Mouse (Mus musculus) MEL (cell line): ENCODE results near the gene Kncn. TPM values are rescaled to one million over a fixed set of nuclear protein-coding genes. Genes with fewer than 3 reads are reported as not detected.
A peak's percentile ranks its signal among the peaks of the same experiment; 100 is the strongest.

ENCODE experiments used
- DNase-seq: peaks from one replicate; pipeline ENCODE4 v3.0.0; 2011; ENCODE audit warnings: low read depth, low spot score
- H3K27ac ChIP-seq: 2 replicates; pipeline ENCODE4 v1.5.1; 2012; ENCODE audit warnings: low read depth, mild to moderate bottlenecking, control low read depth, low read length, moderate library complexity; ENCODE audit not compliant: control insufficient read depth
- H3K27me3 ChIP-seq, 2 experiments: fragments of 150-350 bp in 1 of 2; sonication (generic) in 1 of 2; 2 replicates each; pipeline ENCODE4 v1.6.1; 2012; ENCODE audit warnings: low read length in 2 of 2, mild to moderate bottlenecking in 2 of 2, improper control_type of control experiment in 1 of 2, moderate library complexity in 1 of 2; ENCODE audit not compliant: insufficient read depth in 2 of 2, control insufficient read depth in 1 of 2
- H3K36me3 ChIP-seq, 2 experiments: 2 replicates each; pipeline ENCODE4 v1.6.1; 2012 to 2014; ENCODE audit warnings: low read length in 2 of 2, improper control_type of control experiment in 1 of 2, inconsistent platforms in 1 of 2, mild to moderate bottlenecking in 1 of 2; ENCODE audit not compliant: insufficient read depth in 2 of 2, control insufficient read depth in 1 of 2
- H3K4me1 ChIP-seq, 2 experiments: fragments of 150-350 bp in 1 of 2; sonication (generic) in 1 of 2; 2 replicates each; pipeline ENCODE4 v1.6.1; 2012; ENCODE audit warnings: low read length in 2 of 2, improper control_type of control experiment in 1 of 2, mild to moderate bottlenecking in 1 of 2; ENCODE audit not compliant: insufficient read depth in 2 of 2, control insufficient read depth in 1 of 2
- H3K4me3 ChIP-seq, 2 experiments: fragments of 150-350 bp in 1 of 2; sonication (generic) in 1 of 2; 2 replicates each; pipeline ENCODE4 v1.5.1; 2012; ENCODE audit warnings: low read depth in 2 of 2, low read length in 2 of 2, mild to moderate bottlenecking in 2 of 2, moderate library complexity in 2 of 2, control low read depth in 1 of 2, improper control_type of control experiment in 1 of 2; ENCODE audit not compliant: control insufficient read depth in 1 of 2, insufficient read depth in 1 of 2
- H3K79me2 ChIP-seq: 2 replicates; pipeline ENCODE4 v1.6.1; 2012; ENCODE audit warnings: mild to moderate bottlenecking, low read length, moderate library complexity; ENCODE audit not compliant: control insufficient read depth, poor library complexity, insufficient read depth
- H3K9ac ChIP-seq: 2 replicates; pipeline ENCODE4 v1.6.1; 2012; ENCODE audit warnings: low read depth, mild to moderate bottlenecking, control low read depth, low read length, moderate library complexity; ENCODE audit not compliant: control insufficient read depth, poor library complexity, severe bottlenecking
- H3K9me3 ChIP-seq: fragments of 150-350 bp; sonication (generic); replicated peaks from 2 replicates; pipeline ENCODE4 v1.6.1; 2012; ENCODE audit warnings: mild to moderate bottlenecking, low read length, improper control_type of control experiment, moderate library complexity; ENCODE audit not compliant: insufficient read depth
- CTCF ChIP-seq, 3 experiments: IDR thresholded peaks in 2 of 3; conservative IDR thresholded peaks in 1 of 3; 2 replicates each; pipeline ENCODE4 v1.5.1; 2011 to 2012; ENCODE audit warnings: low read length in 3 of 3, low read depth in 2 of 3, mild to moderate bottlenecking in 2 of 3, improper control_type of control experiment in 1 of 3, inconsistent platforms in 1 of 3, mixed read lengths in 1 of 3, moderate library complexity in 1 of 3; ENCODE audit not compliant: control insufficient read depth in 1 of 3, insufficient read depth in 1 of 3, poor library complexity in 1 of 3, severe bottlenecking in 1 of 3
- ELF1 ChIP-seq: IDR thresholded peaks from 2 replicates; pipeline ENCODE4 v1.6.1; 2014; ENCODE audit warnings: low read depth, mild to moderate bottlenecking, inconsistent platforms, low read length, improper control_type of control experiment, moderate library complexity
- GABPA ChIP-seq: IDR thresholded peaks from 2 replicates; pipeline ENCODE4 v1.6.1; 2012; ENCODE audit warnings: low read depth, mild to moderate bottlenecking, inconsistent platforms, low read length, improper control_type of control experiment, moderate library complexity
- GATA1 ChIP-seq: IDR thresholded peaks from 2 replicates; pipeline ENCODE4 v1.6.1; 2011; ENCODE audit warnings: low read depth, low read length, improper control_type of control experiment
- HCFC1 ChIP-seq: IDR thresholded peaks from 2 replicates; pipeline ENCODE4 v1.6.1; 2012; ENCODE audit warnings: low read depth, mild to moderate bottlenecking, inconsistent platforms, low read length, improper control_type of control experiment, moderate library complexity
- MAX ChIP-seq: IDR thresholded peaks from 2 replicates; pipeline ENCODE4 v1.6.1; 2011; ENCODE audit warnings: low read length, improper control_type of control experiment
- MAZ ChIP-seq: IDR thresholded peaks from 2 replicates; pipeline ENCODE4 v1.6.1; 2012; ENCODE audit warnings: low read depth, mild to moderate bottlenecking, inconsistent platforms, low read length, improper control_type of control experiment
- MYB ChIP-seq: IDR thresholded peaks from 2 replicates; pipeline ENCODE4 v1.6.1; 2011; ENCODE audit warnings: mild to moderate bottlenecking, low read depth, low read length, improper control_type of control experiment
- RAD21 ChIP-seq: IDR thresholded peaks from 2 replicates; pipeline ENCODE4 v1.6.1; 2011; ENCODE audit warnings: mild to moderate bottlenecking, low read depth, low read length, improper control_type of control experiment
- RCOR1 ChIP-seq: IDR thresholded peaks from 2 replicates; pipeline ENCODE4 v1.6.1; 2012; ENCODE audit warnings: low read depth, mild to moderate bottlenecking, inconsistent platforms, low read length, improper control_type of control experiment
- SIN3A ChIP-seq: IDR thresholded peaks from 2 replicates; pipeline ENCODE4 v1.6.1; 2012; ENCODE audit warnings: low read length, improper control_type of control experiment, inconsistent platforms
- SMC3 ChIP-seq: IDR thresholded peaks from 2 replicates; pipeline ENCODE4 v1.6.1; 2011; ENCODE audit warnings: low read depth, low read length, improper control_type of control experiment
- TCF12 ChIP-seq: IDR thresholded peaks from 2 replicates; pipeline ENCODE4 v1.6.1; 2014; ENCODE audit warnings: low read depth, mild to moderate bottlenecking, inconsistent platforms, low read length, improper control_type of control experiment, moderate library complexity
- USF1 ChIP-seq: IDR thresholded peaks from 2 replicates; pipeline ENCODE4 v1.6.1; 2014; ENCODE audit warnings: low read depth, mild to moderate bottlenecking, inconsistent platforms, low read length, improper control_type of control experiment, moderate library complexity
- ZC3H11A ChIP-seq: IDR thresholded peaks from 2 replicates; pipeline ENCODE4 v1.6.1; 2012; ENCODE audit warnings: low read depth, mild to moderate bottlenecking, inconsistent platforms, low read length, improper control_type of control experiment
- ZKSCAN1 ChIP-seq: IDR thresholded peaks from 2 replicates; pipeline ENCODE4 v1.6.1; 2012; ENCODE audit warnings: low read depth, mild to moderate bottlenecking, inconsistent platforms, low read length, improper control_type of control experiment, moderate library complexity
- ZNF384 ChIP-seq: IDR thresholded peaks from 2 replicates; pipeline ENCODE4 v1.6.1; 2012; ENCODE audit warnings: low read depth, mild to moderate bottlenecking, inconsistent platforms, low read length, improper control_type of control experiment
- polyA plus RNA-seq, 2 experiments: library from polyadenylated mRNA; stranded (reverse) in 1 of 2; unstranded in 1 of 2; fragments of >175 nt in 1 of 2; fragments of >200 nt in 1 of 2; gene quantifications; 2 replicates each; pipeline versions ENCODE4 v1.2.1 to v1.2.4; 2012; ENCODE audit warnings: low replicate concordance in 2 of 2, low read depth in 1 of 2; ENCODE audit not compliant: insufficient read length in 2 of 2, insufficient read depth in 1 of 2, missing spikeins in 1 of 2
- total RNA-seq: library from RNA; depleted of rRNA; stranded (reverse); fragments of 300-350 nt; gene quantifications from 2 replicates; pipeline ENCODE4 v1.2.3, GENCODE M21; 2012

Kncn gene
- total and polyA plus RNA-seq, 3 experiments: not detected

DNA sequence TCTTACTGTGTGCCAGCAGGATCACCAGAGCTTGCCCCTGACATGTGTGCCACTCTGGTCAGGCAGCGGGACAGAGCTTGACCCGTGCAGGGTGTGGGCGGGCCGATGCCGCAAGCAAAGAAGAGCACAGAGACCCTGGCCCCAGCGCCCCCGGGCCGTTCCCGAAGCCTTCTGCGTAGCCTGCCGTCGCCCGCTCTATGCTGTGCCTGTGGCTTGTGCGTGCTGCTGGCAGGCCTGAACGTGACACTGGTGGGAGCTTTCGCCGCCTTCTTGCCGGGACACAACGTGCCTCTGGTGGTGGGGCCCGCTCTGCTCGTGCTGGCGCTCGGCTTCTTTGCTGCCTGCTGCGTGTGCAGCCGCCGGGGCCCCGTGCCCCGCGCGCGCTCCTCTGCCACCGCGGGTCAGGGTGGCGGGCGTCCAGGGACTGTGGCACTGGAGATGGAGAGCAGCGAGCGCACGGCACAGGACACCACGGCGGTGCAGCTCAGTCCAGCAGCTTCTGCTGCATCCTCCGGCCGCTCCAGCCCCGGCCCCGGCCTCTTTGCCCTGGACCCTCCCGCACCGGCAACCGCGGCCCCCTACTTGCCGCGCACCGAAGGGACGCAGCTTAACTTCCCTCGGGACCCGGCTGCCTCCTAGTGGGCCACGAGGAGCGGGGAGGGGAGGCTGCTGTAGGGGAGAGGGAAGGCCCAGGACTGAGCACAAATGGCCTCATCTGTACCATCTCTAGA lies 13.9 kb downstream of the Kncn start:
- Histone ChIP-seq H3K27me3 (0 out of 4 replicates have a peak, but pooled peaks cover 0 to 2% of the 10 kb centered on the region in 2 experiments), H3K9me3 (no peaks in the 10 kb centered on the region), H3K36me3 (no peaks in the 10 kb centered on the region), H3K79me2 (no peaks in the 10 kb centered on the region), H3K4me3 (no peak overlapping the region), H3K27ac (no peak overlapping the region), H3K9ac (no peak overlapping the region), H3K4me1 (no peaks in the 10 kb centered on the region)
- TF ChIP-seq GATA1: no peak
- no peak for TF ChIP-seq RCOR1
- no peak for TF ChIP-seq TCF12
- DNase-seq: no peak

DNA sequence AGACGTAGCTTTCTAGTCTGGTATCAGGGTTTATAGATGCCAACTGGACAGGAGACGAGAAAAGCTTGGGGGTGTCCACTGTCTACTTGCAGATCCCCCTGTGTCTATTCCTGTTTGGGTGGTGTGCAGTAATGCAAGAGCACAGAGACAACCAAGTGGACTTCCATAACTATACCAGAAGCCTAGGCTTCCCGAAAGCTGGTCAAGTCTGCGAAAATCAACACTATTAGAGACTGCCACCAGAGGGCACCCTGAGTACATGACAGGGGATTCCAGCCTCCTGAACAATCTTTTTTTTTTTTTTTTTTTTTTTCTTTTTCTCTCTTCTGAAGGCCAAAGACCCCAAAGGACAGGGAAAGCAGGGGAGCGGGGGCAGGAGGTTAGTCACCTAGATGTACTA lies 18.6 kb downstream of the Kncn start:
- peak; percentile 73 for DNase-seq
- Histone ChIP-seq H3K4me3 (no peak overlapping the region), H3K4me1 (peaks cover 0 to 2% of the 10 kb centered on the region in 2 experiments; a peak in 1 of 4 replicates), H3K9ac (no peak overlapping the region), H3K27me3 (no peaks in the 10 kb centered on the region; a peak in 1 of 4 replicates), H3K9me3 (no peaks in the 10 kb centered on the region), H3K27ac (no peak overlapping the region), H3K79me2 (no peaks in the 10 kb centered on the region), H3K36me3 (no peaks in the 10 kb centered on the region)
- no peak for TF ChIP-seq MAX
- TF ChIP-seq ELF1: 0 out of 2 replicates have a peak, but pooled peaks have one; percentile 28
- TF ChIP-seq SMC3: peak; percentile 94
- no peak for TF ChIP-seq MYB
- peak; percentile 97 for TF ChIP-seq RAD21
- no peak for TF ChIP-seq USF1
- peak; percentile 81; the same call in 1 of the 2 replicates for TF ChIP-seq ZKSCAN1
- TF ChIP-seq ZC3H11A: peak; percentile 92
- TF ChIP-seq GATA1: no peak
- peak; percentile 70 to 89 (median 73) for TF ChIP-seq CTCF (IDR thresholded peaks at IDR 0.05 in 2 of 3, conservative IDR thresholded peaks at IDR 0.05 in 1 of 3; ENCODE audit: control insufficient read depth in 1 of 3, insufficient read depth in 1 of 3, low read depth in 2 of 3, low read length in 3 of 3, poor library complexity in 1 of 3, severe bottlenecking in 1 of 3)
- TF ChIP-seq HCFC1: no peak
- no peak for TF ChIP-seq GABPA
- TF ChIP-seq ZNF384: peak; percentile 99
- TF ChIP-seq TCF12: no peak
- TF ChIP-seq SIN3A: peak; percentile 50
- TF ChIP-seq MAZ: 0 out of 2 replicates have a peak, but pooled peaks have one; percentile 34
